Mouse (Mus musculus) liver, embryonic 14.5 days (tissue): ENCODE data around the gene Rtn4. TPM values are rescaled to one million over a fixed set of nuclear protein-coding genes. Genes with fewer than 3 reads are reported as not detected.
"Not testable (repeated sequence)": the region's sequence is repeated elsewhere in the genome, so short reads cannot be mapped to it uniquely, and the experiment has no call there.

Experiments
- ATAC-seq: fragments of 200-750 bp; cut with Nextera tagmentation; 2 replicates; pipeline ENCODE4 v1.8.0; 2017; ENCODE audit warnings: moderate number of reproducible peaks, mild to moderate bottlenecking, moderate library complexity; ENCODE audit not compliant: insufficient read depth
- DNase-seq, 3 experiments: peaks; one replicate each; pipeline ENCODE4 v3.0.0-alpha.2; 2012 to 2013; ENCODE audit warnings: low read depth in 3 of 3, low spot score in 3 of 3
- H3K27ac ChIP-seq: fragments of 300-500 bp; sonication (generic); 2 replicates; pipeline ENCODE4 v1.5.1; 2014; ENCODE audit warnings: moderate library complexity, mild to moderate bottlenecking, control low read depth, inconsistent platforms
- H3K27me3 ChIP-seq: fragments of 300-500 bp; sonication (generic); 2 replicates; pipeline ENCODE4 v1.6.1; 2014; ENCODE audit warnings: mild to moderate bottlenecking, low read length, moderate library complexity; ENCODE audit not compliant: control insufficient read depth, insufficient read depth
- H3K36me3 ChIP-seq: fragments of 300-500 bp; sonication (generic); replicated peaks from 2 replicates; pipeline ENCODE4 v1.6.1; 2014; ENCODE audit warnings: low read depth; ENCODE audit not compliant: control insufficient read depth, insufficient read depth
- H3K4me1 ChIP-seq, 2 experiments: fragments of 200-500 bp in 1 of 2; fragments of 300-500 bp in 1 of 2; sonication (generic) in 1 of 2; replicated peaks; 2 replicates each; pipeline ENCODE4 v1.6.1; 2012 to 2014; ENCODE audit warnings: antibody characterized with exemption in 1 of 2, inconsistent platforms in 1 of 2, low read length in 1 of 2; ENCODE audit not compliant: control insufficient read depth in 2 of 2, insufficient read depth in 2 of 2
- H3K4me2 ChIP-seq: fragments of 300-500 bp; sonication (generic); 2 replicates; pipeline ENCODE4 v1.6.1; 2014; ENCODE audit warnings: low read depth, mild to moderate bottlenecking, control low read depth, moderate library complexity
- H3K4me3 ChIP-seq, 2 experiments: fragments of 200-500 bp in 1 of 2; fragments of 300-500 bp in 1 of 2; sonication (generic) in 1 of 2; 2 replicates each; pipeline ENCODE4 v1.5.1; 2012 to 2014; ENCODE audit warnings: low read depth in 2 of 2, low read length in 2 of 2, mild to moderate bottlenecking in 2 of 2, control low read depth in 1 of 2, inconsistent platforms in 1 of 2, moderate library complexity in 1 of 2; ENCODE audit not compliant: insufficient read depth in 1 of 2
- H3K9ac ChIP-seq: fragments of 300-500 bp; sonication (generic); replicated peaks from 2 replicates; pipeline ENCODE4 v1.6.1; 2014; ENCODE audit warnings: mild to moderate bottlenecking, control low read depth, moderate library complexity
- H3K9me3 ChIP-seq: fragments of 300-500 bp; sonication (generic); 2 replicates; pipeline ENCODE4 v1.6.1; 2016; ENCODE audit warnings: low read length, mixed read lengths; ENCODE audit not compliant: control insufficient read depth
- CTCF ChIP-seq: IDR thresholded peaks from 2 replicates; pipeline ENCODE4 v1.5.1; 2016; ENCODE audit warnings: antibody characterized with exemption, low read depth, control low read depth
- EP300 ChIP-seq: IDR thresholded peaks from 2 replicates; pipeline ENCODE4 v1.6.1; 2016; ENCODE audit warnings: antibody characterized with exemption, low read depth
- WGBS: fragments of 180-500 bp; shearing (Covaris S2); extraction: QIAGEN DNeasy Blood & Tissue Kit; methylation state at CpG from one replicate; pipeline ENCODE4 v1.1.7; 2014; ENCODE audit not compliant: insufficient replicate concordance; 5-methylcytosine and 5-hydroxymethylcytosine counted together
- polyA plus RNA-seq, 2 experiments: library from polyadenylated mRNA; depleted of rRNA in 1 of 2; stranded (reverse) in 1 of 2; unstranded in 1 of 2; fragments of >200 nt; fragmentation: Nextera tagmentation in 1 of 2; extraction: Ambion mirVana in 1 of 2; gene quantifications; 2 replicates each; pipeline versions ENCODE4 v1.2.1 to v1.2.3; 2012 to 2014

Rtn4 gene
- polyA plus RNA-seq (2012; rRNA removed) (14.0 and 21.4 TPM in 2 replicates), polyA plus RNA-seq (2014; fragmentation: Nextera tagmentation; extraction: Ambion mirVana) (10.2 and 11.5 TPM in 2 replicates)

DNA sequence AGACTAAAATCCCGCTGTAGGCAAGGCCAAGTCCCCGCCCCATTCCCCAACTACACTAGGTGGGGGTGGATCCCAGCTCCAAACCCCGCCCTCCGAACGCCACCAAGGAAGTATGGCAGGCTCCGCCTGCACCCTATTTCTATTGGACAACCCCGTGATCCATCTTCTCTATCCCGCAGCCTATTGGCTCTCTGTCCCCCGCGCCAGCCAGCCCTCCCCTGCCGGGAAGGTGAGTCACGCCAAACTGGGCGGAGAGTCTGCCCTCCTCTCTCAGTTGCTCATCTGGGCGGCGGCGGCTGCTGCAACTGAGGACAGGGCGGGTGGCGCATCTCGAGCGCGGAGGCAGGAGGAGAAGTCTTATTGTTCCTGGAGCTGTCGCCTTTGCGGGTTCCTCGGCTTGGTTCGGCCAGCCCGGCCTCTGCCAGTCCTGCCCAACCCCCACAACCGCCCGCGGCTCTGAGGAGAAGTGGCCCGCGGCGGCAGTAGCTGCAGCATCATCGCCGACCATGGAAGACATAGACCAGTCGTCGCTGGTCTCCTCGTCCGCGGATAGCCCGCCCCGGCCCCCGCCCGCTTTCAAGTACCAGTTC is at the start of gene Rtn4:
TSS of gene Rtn4 (plus strand) at position 265 of the 590 bp plus-strand sequence.
- ATAC-seq, result peak; percentile 96
- Histone ChIP-seq H3K4me2 (peak within 1 kb of the TSS; percentile 88), H3K36me3 (no peaks in the 10 kb centered on the region), H3K4me3 (peak within 1 kb of the TSS; percentile 74 to 84), H3K27ac (peak within 1 kb of the TSS; percentile 86), H3K27me3 (no peaks in the 10 kb centered on the region), H3K4me1 (peaks cover 3 to 6% of the 10 kb centered on the region in 2 experiments), H3K9ac (peak within 1 kb of the TSS; percentile 83), H3K9me3 (no peaks in the 10 kb centered on the region)
- under 1% methylated on average over 43 of the region's 43 CpGs for WGBS
- peak; percentile 97 to 98 (median 97) for DNase-seq
- TF ChIP-seq EP300 (no peak), CTCF (peak; percentile 74)

DNA sequence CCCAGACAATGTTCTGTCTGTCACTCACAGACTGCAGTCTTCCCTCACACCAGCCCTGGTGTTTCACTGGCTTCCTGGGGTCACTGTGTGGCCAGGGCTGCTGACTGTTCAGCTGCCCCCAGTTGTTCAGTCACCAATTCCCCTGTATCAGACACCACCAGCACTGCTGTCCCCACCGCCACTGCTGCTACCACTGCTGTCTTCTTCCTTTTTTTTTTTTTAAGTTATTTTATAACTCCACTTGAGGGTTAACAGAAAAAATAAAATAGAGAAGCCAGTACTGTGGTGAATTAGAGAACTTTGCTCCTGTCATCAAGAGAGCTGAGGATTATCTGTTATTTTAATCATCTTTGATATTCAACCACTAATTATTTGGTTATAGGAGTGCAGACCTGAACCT is 48.3 kb upstream of the Rtn4 start:
- DNase-seq (no peak), ATAC-seq (no peak)
- Histone ChIP-seq H3K27me3 (no peaks in the 10 kb centered on the region), H3K4me3 (no peak overlapping the region), H3K9ac (no peak overlapping the region), H3K4me2 (no peak overlapping the region), H3K27ac (no peak overlapping the region), H3K9me3 (no peaks in the 10 kb centered on the region), H3K36me3 (no peaks in the 10 kb centered on the region), H3K4me1 (peaks cover 8 to 18% of the 10 kb centered on the region in 2 experiments)
- TF ChIP-seq EP300 (no peak), CTCF (no peak)
- 36% methylated on average over 1 of the region's 1 CpGs for WGBS

DNA sequence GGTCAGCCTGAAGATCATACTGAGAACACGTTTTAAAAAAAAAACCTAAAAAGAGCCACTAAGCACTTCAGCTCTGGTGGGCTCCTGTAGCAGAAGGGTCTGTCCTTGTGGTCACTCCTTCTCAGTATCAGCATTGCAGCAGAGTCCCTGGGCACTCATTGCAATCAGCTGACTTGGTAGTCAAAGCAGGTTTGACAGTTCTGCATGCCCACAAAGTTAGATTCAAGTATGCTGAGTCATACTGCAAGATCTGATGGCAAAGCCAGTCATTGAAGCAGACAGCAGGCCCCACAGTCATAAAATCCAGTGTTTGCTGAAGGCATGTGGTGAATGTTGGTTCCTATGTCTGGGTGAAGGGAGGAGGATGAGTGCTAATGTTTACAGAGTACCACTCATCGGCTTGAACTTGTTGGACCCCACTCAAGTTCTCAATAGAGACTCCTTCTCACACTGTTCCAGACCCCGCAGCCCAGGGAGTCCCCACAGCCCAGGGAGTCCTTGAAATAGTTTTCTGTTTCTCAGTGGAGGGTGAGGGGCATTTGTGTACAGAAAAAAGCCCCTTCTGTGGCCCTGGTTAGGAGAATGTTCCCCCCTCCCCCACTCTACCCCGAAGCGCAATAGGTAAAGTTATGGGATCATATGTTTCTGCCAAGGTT is 47.2 kb upstream of the Rtn4 start:
- Histone ChIP-seq H3K9me3 (no peaks in the 10 kb centered on the region), H3K4me3 (no peak overlapping the region), H3K27ac (no peak overlapping the region), H3K4me1 (peaks cover 8 to 18% of the 10 kb centered on the region in 2 experiments), H3K9ac (no peak overlapping the region), H3K36me3 (no peaks in the 10 kb centered on the region), H3K4me2 (no peak overlapping the region), H3K27me3 (no peaks in the 10 kb centered on the region)
- peak; percentile 77 for ATAC-seq
- peak in 2 of 3 experiments; percentile 35 to 41 for DNase-seq
- 63% methylated on average over 5 of the region's 5 CpGs for WGBS
- TF ChIP-seq EP300 (no peak), CTCF (no peak)

DNA sequence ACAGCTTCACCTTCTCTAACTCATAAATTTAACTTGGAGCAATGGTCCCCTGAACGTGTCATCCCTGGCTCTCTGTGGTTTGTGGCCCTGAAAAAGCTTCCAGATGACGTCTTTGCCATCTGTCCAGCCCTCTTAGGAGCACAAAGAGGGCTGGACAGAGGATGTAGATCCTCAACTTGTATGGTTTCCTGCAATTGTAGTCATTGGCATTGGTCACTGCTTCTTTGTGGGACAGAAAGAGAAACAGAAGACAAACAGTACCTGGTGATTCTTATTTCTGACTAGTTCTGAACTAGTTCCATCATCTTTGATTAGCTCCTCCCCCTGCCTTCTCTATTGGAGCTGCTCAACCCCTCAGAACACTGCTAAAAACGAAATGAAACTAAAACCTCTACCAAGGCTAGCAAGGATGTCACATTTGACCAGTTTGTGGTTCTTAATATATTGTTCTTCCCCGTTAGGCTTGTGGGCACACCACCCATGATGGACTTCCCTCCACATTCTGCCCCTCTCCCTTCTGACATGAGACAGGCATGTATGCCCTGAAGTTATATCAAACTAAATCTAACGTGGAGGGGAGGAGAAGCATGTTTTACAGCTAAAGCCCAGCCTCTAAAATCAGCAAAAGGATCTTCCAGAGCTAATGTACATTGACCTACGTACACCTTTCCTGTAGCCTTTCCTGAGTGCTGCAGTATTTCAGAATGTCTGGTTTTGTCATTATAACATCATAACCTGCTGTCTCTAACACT is 45.0 kb upstream of the Rtn4 start:
- Histone ChIP-seq H3K9me3 (no peaks in the 10 kb centered on the region), H3K4me1 (peaks cover 8 to 18% of the 10 kb centered on the region in 2 experiments), H3K4me2 (peak overlapping the region; percentile 49), H3K9ac (no peak overlapping the region; the same call in 1 of the 2 replicates), H3K4me3 (peak overlapping the region in 1 of 2 experiments; percentile 35; a peak in 2 of 4 replicates), H3K27ac (no peak overlapping the region), H3K36me3 (no peaks in the 10 kb centered on the region), H3K27me3 (no peaks in the 10 kb centered on the region)
- DNase-seq (no peak), ATAC-seq (peak; percentile 26; the same call in 1 of the 2 replicates)
- TF ChIP-seq CTCF (no peak), EP300 (no peak)
- WGBS, result 20% methylated on average over 6 of the region's 6 CpGs

DNA sequence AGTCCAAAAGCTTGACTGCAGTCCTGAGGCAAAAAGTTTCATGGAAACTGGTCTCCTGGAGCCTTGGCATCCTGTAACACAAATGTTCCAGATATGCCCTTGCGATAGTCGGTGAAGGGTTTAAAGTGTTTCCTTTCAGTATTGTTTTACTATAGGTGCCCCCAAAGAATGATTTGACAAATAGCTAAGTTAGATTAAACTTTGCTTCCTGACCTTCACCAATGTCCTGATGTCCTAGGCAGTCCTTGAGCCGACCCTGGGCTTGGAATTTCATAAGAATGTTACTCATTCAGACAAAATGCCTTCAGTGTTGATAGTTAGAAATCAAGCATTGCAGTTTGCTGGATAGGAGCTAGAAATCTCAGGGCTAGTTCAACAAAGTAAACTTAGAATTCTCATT is 37.4 kb upstream of the Rtn4 start:
- H3K4me1 ChIP-seq, H3K9ac ChIP-seq, ATAC-seq, H3K36me3 ChIP-seq, H3K27ac ChIP-seq, H3K4me2 ChIP-seq, DNase-seq, H3K9me3 ChIP-seq, H3K4me3 ChIP-seq, H3K27me3 ChIP-seq: not testable (repeated sequence)
- WGBS, result 81% methylated on average over 3 of the region's 3 CpGs
